Comparison of ENCODE assay signal across 20 mouse cellular contexts in genomic region chr13:29203426-29203825, GRCm38 (mm10).
"Had no signal": no experiment of that assay in that cellular context is flagged by ENCODE, and none has a peak within 500 bp of the region (broad histone marks: within the 10 kb centered on the region; RNA-seq: fewer than 3 reads in every experiment).

No protein-coding gene starts in this region.

- H3K9me3 ChIP-seq: midbrain, embryonic 15.5 days; neural tube, embryonic 12.5 days; neural tube, embryonic 15.5 days had no signal

- H3K9ac ChIP-seq: liver, embryonic 14.5 days; liver, postnatal 0 days; lung, embryonic 14.5 days; midbrain, embryonic 12.5 days; midbrain, embryonic 15.5 days; neural tube, embryonic 12.5 days; neural tube, embryonic 15.5 days had no signal

- H3K27ac ChIP-seq: kidney, postnatal 0 days; layer of hippocampus, adult 2 months; liver, embryonic 14.5 days; macrophage; midbrain, embryonic 12.5 days; midbrain, embryonic 15.5 days; neural tube, embryonic 12.5 days; neural tube, embryonic 15.5 days; stomach, postnatal 0 days had no signal

- ATAC-seq: liver, postnatal 0 days; midbrain, embryonic 15.5 days had no signal

- H3K4me2 ChIP-seq: liver, embryonic 11.5 days; lung, embryonic 14.5 days; midbrain, embryonic 12.5 days; midbrain, embryonic 15.5 days; neural tube, embryonic 12.5 days; neural tube, embryonic 15.5 days had no signal

- DNase-seq: kidney, postnatal 25 days; layer of hippocampus, adult 9-11 months; liver, postnatal 0 days; right cerebral cortex, adult 18-20 months; right cerebral cortex, postnatal 14 days; right cerebral cortex, postnatal 4 days; thymus, adult 2 months; thymus, postnatal 14 days; thymus, postnatal 4 days had no signal

- H3K27me3 ChIP-seq: midbrain, embryonic 12.5 days; midbrain, embryonic 15.5 days; neural tube, embryonic 12.5 days; neural tube, embryonic 15.5 days had no signal

- H3K4me3 ChIP-seq: layer of hippocampus, adult 2 months; midbrain, embryonic 12.5 days; midbrain, embryonic 15.5 days; neural tube, embryonic 12.5 days; neural tube, embryonic 15.5 days had no signal

- H3K36me3 ChIP-seq: midbrain, embryonic 12.5 days; midbrain, embryonic 15.5 days; neural tube, embryonic 12.5 days; neural tube, embryonic 15.5 days had no signal

- H3K4me1 ChIP-seq: midbrain, embryonic 12.5 days; midbrain, embryonic 15.5 days; neural tube, embryonic 12.5 days; neural tube, embryonic 15.5 days had no signal
